Mouse (Mus musculus): ENCODE data around the gene Eva1b.

DNA sequence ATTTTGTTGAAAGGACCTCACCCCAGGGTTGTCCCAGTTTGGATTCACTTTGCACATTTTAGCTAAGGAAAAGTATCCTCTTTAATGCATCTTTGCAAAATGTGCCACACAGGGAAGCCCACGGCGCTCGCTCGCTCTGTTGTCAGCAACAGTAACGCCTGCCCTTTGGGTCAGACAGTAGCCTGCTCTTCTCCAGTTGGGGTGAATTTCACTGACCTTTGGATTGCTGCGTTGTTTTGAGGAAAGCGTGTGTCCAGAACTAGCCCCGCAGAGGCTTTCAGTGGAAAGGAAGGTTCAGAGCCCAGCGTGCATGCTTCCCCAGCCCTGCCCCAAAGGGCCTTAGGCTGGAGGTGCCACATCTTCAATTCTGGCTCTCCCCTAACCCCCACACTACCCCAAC is 32.1 kb upstream of the Eva1b start:
- no peak for TF ChIP-seq CTCF (IDR thresholded peaks at IDR 0.05; ENCODE audit: borderline replicate concordance, insufficient read depth, low read depth, low read length)
- no peak for TF ChIP-seq POLR2A (IDR thresholded peaks at IDR 0.05; ENCODE audit: borderline replicate concordance, insufficient read depth, low read length)

Measured in cerebellum, adult 2 months (tissue).